Mouse (Mus musculus) naive thymus-derived CD4-positive, alpha-beta T cell, adult 5 months (primary cell): ENCODE measurements around the gene Ikbke. TPM values are rescaled to one million over a fixed set of nuclear protein-coding genes. Genes with fewer than 3 reads are reported as not detected.

Experiments used
- polyA plus RNA-seq: library from polyadenylated mRNA; unstranded; fragments of 100-300 nt; shearing (Covaris generic); gene quantifications from one replicate; pipeline ENCODE4 v1.2.1, GENCODE M21; 2017

The Ikbke gene
- 227 TPM for polyA plus RNA-seq

GRCm38 (mm10) chr1:131279456-131279776, at the start of gene Ikbke:
Ikbke (minus strand) TSS chr1:131279606.

GRCm38 (mm10) chr1:131245089-131245856, 34.1 kb downstream of the Ikbke start, which contains the start of gene Rassf5:
Rassf5 (minus strand) TSS chr1:131245258.

Other genes with a start within 250 kb of the Ikbke start
- 122 TPM for gene Mapkapk2, start 181.8 kb downstream of the Ikbke start, polyA plus RNA-seq
- not detected for gene Dyrk3, start 141.3 kb downstream of the Ikbke start, polyA plus RNA-seq
- 43.1 TPM for gene Eif2d, start 126.4 kb downstream of the Ikbke start, polyA plus RNA-seq
- gene Rassf5, start 34.3 kb downstream of the Ikbke start, polyA plus RNA-seq = 245 TPM
- 59.9 TPM for gene Srgap2, start 247.7 kb upstream of the Ikbke start, polyA plus RNA-seq
- gene Fam72a, start 248.3 kb upstream of the Ikbke start, polyA plus RNA-seq = 1.2 TPM